Mouse (Mus musculus): ENCODE data around the gene Gfi1b. TPM values are rescaled to one million over a fixed set of nuclear protein-coding genes. Genes with fewer than 3 reads are reported as not detected.

The Gfi1b gene
- polyA plus RNA-seq (2015; fragmentation: Nextera tagmentation; extraction: Ambion mirVana): not detected in 2 replicates

GRCm38 (mm10) chr2:28621664-28622171 is at the start of gene Gfi1b:
Gfi1b (minus strand) TSS chr2:28621982.
- Histone ChIP-seq H3K36me3 (ENCODE audit: control insufficient read depth, insufficient read depth) (no peaks in the 10 kb centered on the region), H3K4me1 (replicated peaks; ENCODE audit: control insufficient read depth, insufficient read depth, low read length) (no peaks in the 10 kb centered on the region), H3K9me3 (ENCODE audit: control insufficient read depth, low read length) (no peaks in the 10 kb centered on the region), H3K4me3 (replicated peaks; ENCODE audit: low read length) (no peak within 1 kb of the TSS), H3K27me3 (replicated peaks; ENCODE audit: control insufficient read depth, insufficient read depth, low read length) (peaks cover 16% of the 10 kb centered on the region), H3K9ac (replicated peaks; ENCODE audit: low read depth, low read length) (no peak within 1 kb of the TSS), H3K4me2 (ENCODE audit: low read length) (no peak within 1 kb of the TSS), H3K27ac (ENCODE audit: low read length) (no peak within 1 kb of the TSS)
- no peak for ATAC-seq
- WGBS: 9% methylated on average over 16 of the region's 16 CpGs

GRCm38 (mm10) chr2:28671438-28671837 is 49.7 kb upstream of the Gfi1b start:
- Histone ChIP-seq H3K4me2 (ENCODE audit: low read length) (no peak overlapping the region), H3K4me3 (replicated peaks; ENCODE audit: low read length) (no peak overlapping the region), H3K9me3 (ENCODE audit: control insufficient read depth, low read length) (no peaks in the 10 kb centered on the region), H3K36me3 (ENCODE audit: control insufficient read depth, insufficient read depth) (peaks cover 52% of the 10 kb centered on the region), H3K27me3 (replicated peaks; ENCODE audit: control insufficient read depth, insufficient read depth, low read length) (no peaks in the 10 kb centered on the region), H3K27ac (ENCODE audit: low read length) (no peak overlapping the region), H3K9ac (replicated peaks; ENCODE audit: low read depth, low read length) (no peak overlapping the region), H3K4me1 (replicated peaks; ENCODE audit: control insufficient read depth, insufficient read depth, low read length) (no peaks in the 10 kb centered on the region)
- no peak for ATAC-seq
- 86% methylated on average over 2 of the region's 2 CpGs for WGBS

- no peak for ATAC-seq
- WGBS: 91% methylated on average over 3 of the region's 3 CpGs
- no peak overlapping the region for H3K27ac ChIP-seq (ENCODE audit: low read length)
- no peaks in the 10 kb centered on the region for H3K4me1 ChIP-seq (replicated peaks; ENCODE audit: control insufficient read depth, insufficient read depth, low read length)
- no peak overlapping the region for H3K9ac ChIP-seq (replicated peaks; ENCODE audit: low read depth, low read length)
- H3K4me3 ChIP-seq (replicated peaks; ENCODE audit: low read length): no peak overlapping the region
- no peak overlapping the region for H3K4me2 ChIP-seq (ENCODE audit: low read length)
- no peaks in the 10 kb centered on the region for H3K9me3 ChIP-seq (ENCODE audit: control insufficient read depth, low read length)
- peaks cover 42% of the 10 kb centered on the region for H3K36me3 ChIP-seq (ENCODE audit: control insufficient read depth, insufficient read depth)
- no peaks in the 10 kb centered on the region for H3K27me3 ChIP-seq (replicated peaks; ENCODE audit: control insufficient read depth, insufficient read depth, low read length)
These were observed 44.0 kb upstream of the Gfi1b start for GRCm38 (mm10) chr2:28665818-28666217.

- Histone ChIP-seq H3K27me3 (replicated peaks; ENCODE audit: control insufficient read depth, insufficient read depth, low read length) (no peaks in the 10 kb centered on the region), H3K4me3 (replicated peaks; ENCODE audit: low read length) (no peak overlapping the region), H3K27ac (ENCODE audit: low read length) (no peak overlapping the region), H3K4me1 (replicated peaks; ENCODE audit: control insufficient read depth, insufficient read depth, low read length) (no peaks in the 10 kb centered on the region), H3K36me3 (ENCODE audit: control insufficient read depth, insufficient read depth) (peaks cover 40% of the 10 kb centered on the region), H3K9me3 (ENCODE audit: control insufficient read depth, low read length) (no peaks in the 10 kb centered on the region), H3K4me2 (ENCODE audit: low read length) (no peak overlapping the region), H3K9ac (replicated peaks; ENCODE audit: low read depth, low read length) (no peak overlapping the region)
- no peak for ATAC-seq
- WGBS: 100% methylated on average over 3 of the region's 3 CpGs
These were observed 41.1 kb upstream of the Gfi1b start for GRCm38 (mm10) chr2:28662891-28663290.

- Histone ChIP-seq H3K9ac (replicated peaks; ENCODE audit: low read depth, low read length) (no peak overlapping the region), H3K27ac (ENCODE audit: low read length) (no peak overlapping the region), H3K4me2 (ENCODE audit: low read length) (no peak overlapping the region), H3K4me3 (replicated peaks; ENCODE audit: low read length) (no peak overlapping the region), H3K27me3 (replicated peaks; ENCODE audit: control insufficient read depth, insufficient read depth, low read length) (no peaks in the 10 kb centered on the region), H3K4me1 (replicated peaks; ENCODE audit: control insufficient read depth, insufficient read depth, low read length) (no peaks in the 10 kb centered on the region), H3K36me3 (ENCODE audit: control insufficient read depth, insufficient read depth) (peaks cover 15% of the 10 kb centered on the region), H3K9me3 (ENCODE audit: control insufficient read depth, low read length) (no peaks in the 10 kb centered on the region)
- ATAC-seq: no peak
- WGBS: 76% methylated on average over 8 of the region's 8 CpGs
These were observed 34.4 kb upstream of the Gfi1b start for GRCm38 (mm10) chr2:28656216-28656615.

- Histone ChIP-seq H3K4me2 (ENCODE audit: low read length) (no peak overlapping the region), H3K27me3 (replicated peaks; ENCODE audit: control insufficient read depth, insufficient read depth, low read length) (no peaks in the 10 kb centered on the region), H3K4me1 (replicated peaks; ENCODE audit: control insufficient read depth, insufficient read depth, low read length) (no peaks in the 10 kb centered on the region), H3K4me3 (replicated peaks; ENCODE audit: low read length) (no peak overlapping the region), H3K9ac (replicated peaks; ENCODE audit: low read depth, low read length) (no peak overlapping the region), H3K36me3 (ENCODE audit: control insufficient read depth, insufficient read depth) (peaks cover 12% of the 10 kb centered on the region), H3K27ac (ENCODE audit: low read length) (no peak overlapping the region), H3K9me3 (ENCODE audit: control insufficient read depth, low read length) (no peaks in the 10 kb centered on the region)
- no peak for ATAC-seq
- 71% methylated on average over 2 of the region's 2 CpGs for WGBS
These were observed 32.5 kb upstream of the Gfi1b start for GRCm38 (mm10) chr2:28654295-28654694.

- Histone ChIP-seq H3K9ac (replicated peaks; ENCODE audit: low read depth, low read length) (no peak overlapping the region), H3K4me3 (replicated peaks; ENCODE audit: low read length) (no peak overlapping the region), H3K27ac (ENCODE audit: low read length) (no peak overlapping the region), H3K9me3 (ENCODE audit: control insufficient read depth, low read length) (no peaks in the 10 kb centered on the region), H3K27me3 (replicated peaks; ENCODE audit: control insufficient read depth, insufficient read depth, low read length) (no peaks in the 10 kb centered on the region), H3K36me3 (ENCODE audit: control insufficient read depth, insufficient read depth) (peaks cover 6% of the 10 kb centered on the region; the same call in 1 of the 2 replicates), H3K4me2 (ENCODE audit: low read length) (no peak overlapping the region), H3K4me1 (replicated peaks; ENCODE audit: control insufficient read depth, insufficient read depth, low read length) (no peaks in the 10 kb centered on the region)
- WGBS: 96% methylated on average over 7 of the region's 7 CpGs
- no peak for ATAC-seq
These were observed 31.6 kb upstream of the Gfi1b start for GRCm38 (mm10) chr2:28653351-28653750.

- Histone ChIP-seq H3K27me3 (replicated peaks; ENCODE audit: control insufficient read depth, insufficient read depth, low read length) (no peaks in the 10 kb centered on the region), H3K4me3 (replicated peaks; ENCODE audit: low read length) (no peak overlapping the region), H3K4me2 (ENCODE audit: low read length) (no peak overlapping the region), H3K9me3 (ENCODE audit: control insufficient read depth, low read length) (no peaks in the 10 kb centered on the region), H3K36me3 (ENCODE audit: control insufficient read depth, insufficient read depth) (0 out of 2 replicates have a peak, but pooled peaks cover 2% of the 10 kb centered on the region), H3K9ac (replicated peaks; ENCODE audit: low read depth, low read length) (no peak overlapping the region), H3K27ac (ENCODE audit: low read length) (no peak overlapping the region), H3K4me1 (replicated peaks; ENCODE audit: control insufficient read depth, insufficient read depth, low read length) (no peaks in the 10 kb centered on the region)
- no peak for ATAC-seq
These were observed 28.7 kb upstream of the Gfi1b start for GRCm38 (mm10) chr2:28650526-28650925.

- 89% methylated on average over 3 of the region's 3 CpGs for WGBS
- H3K4me3 ChIP-seq (replicated peaks; ENCODE audit: low read length): no peak overlapping the region
- peaks cover 18% of the 10 kb centered on the region for H3K4me1 ChIP-seq (replicated peaks; ENCODE audit: control insufficient read depth, insufficient read depth, low read length)
These were observed 21.3 kb upstream of the Gfi1b start for GRCm38 (mm10) chr2:28643081-28643480.

GRCm38 (mm10) chr2:28641435-28641941 is 19.7 kb upstream of the Gfi1b start:
- peak; percentile 69 for ATAC-seq
- WGBS: under 1% methylated on average over 43 of the region's 43 CpGs
- peak overlapping the region; percentile 94 for H3K9ac ChIP-seq (replicated peaks; ENCODE audit: low read depth, low read length)
- peaks cover 18% of the 10 kb centered on the region for H3K4me1 ChIP-seq (replicated peaks; ENCODE audit: control insufficient read depth, insufficient read depth, low read length)
- H3K36me3 ChIP-seq (ENCODE audit: control insufficient read depth, insufficient read depth): no peaks in the 10 kb centered on the region
- no peaks in the 10 kb centered on the region for H3K9me3 ChIP-seq (ENCODE audit: control insufficient read depth, low read length)
- H3K4me2 ChIP-seq (ENCODE audit: low read length): peak overlapping the region; percentile 76
- H3K27me3 ChIP-seq (replicated peaks; ENCODE audit: control insufficient read depth, insufficient read depth, low read length): no peaks in the 10 kb centered on the region
- peak overlapping the region; percentile 95 for H3K27ac ChIP-seq (ENCODE audit: low read length)
- H3K4me3 ChIP-seq (replicated peaks; ENCODE audit: low read length): peak overlapping the region; percentile 96

More at GRCm38 (mm10) chr2:28643081-28643480, 21.3 kb upstream of the Gfi1b start:
- no peak overlapping the region for H3K9ac ChIP-seq (replicated peaks; ENCODE audit: low read depth, low read length)
- no peaks in the 10 kb centered on the region for H3K36me3 ChIP-seq (ENCODE audit: control insufficient read depth, insufficient read depth)
- H3K27ac ChIP-seq (ENCODE audit: low read length): no peak overlapping the region
- peak overlapping the region; percentile 8; the same call in 1 of the 2 replicates for H3K4me2 ChIP-seq (ENCODE audit: low read length)
- H3K27me3 ChIP-seq (replicated peaks; ENCODE audit: control insufficient read depth, insufficient read depth, low read length): no peaks in the 10 kb centered on the region
- no peaks in the 10 kb centered on the region for H3K9me3 ChIP-seq (ENCODE audit: control insufficient read depth, low read length)
- no peak for ATAC-seq

Measured in forebrain, embryonic 16.5 days (tissue).